Mouse (Mus musculus) testis, adult 2 months (tissue): ENCODE measurements around the gene Dpy19l3. TPM values are rescaled to one million over a fixed set of nuclear protein-coding genes. Genes with fewer than 3 reads are reported as not detected.

Experiments used
- H3K27ac ChIP-seq: fragments of 200-500 bp; 2 replicates; pipeline ENCODE4 v1.5.1; 2012; ENCODE audit warnings: low read depth, low read length; ENCODE audit not compliant: control insufficient read depth, insufficient read depth
- H3K27me3 ChIP-seq: fragments of 200-500 bp; 2 replicates; pipeline ENCODE4 v1.6.1; 2012; ENCODE audit warnings: mild to moderate bottlenecking, low read length, moderate library complexity; ENCODE audit not compliant: control insufficient read depth, insufficient read depth
- H3K36me3 ChIP-seq: fragments of 200-500 bp; 2 replicates; pipeline ENCODE4 v1.6.1; 2012; ENCODE audit warnings: mild to moderate bottlenecking, low read length; ENCODE audit not compliant: control insufficient read depth, insufficient read depth
- H3K4me1 ChIP-seq: fragments of 200-500 bp; 2 replicates; pipeline ENCODE4 v1.6.1; 2012; ENCODE audit warnings: low read length; ENCODE audit not compliant: control insufficient read depth, insufficient read depth
- H3K4me3 ChIP-seq: fragments of 200-500 bp; 2 replicates; pipeline ENCODE4 v1.5.1; 2012; ENCODE audit warnings: low read depth, mild to moderate bottlenecking, low read length, moderate library complexity, mixed read lengths; ENCODE audit not compliant: control insufficient read depth
- CTCF ChIP-seq: fragments of 200-500 bp; IDR thresholded peaks from 2 replicates; pipeline ENCODE4 v1.5.1; 2012; ENCODE audit warnings: low read depth, mild to moderate bottlenecking, inconsistent platforms, low read length, moderate library complexity; ENCODE audit not compliant: control insufficient read depth, insufficient read depth, insufficient replicate concordance
- POLR2A ChIP-seq: fragments of 200-500 bp; IDR thresholded peaks from 2 replicates; pipeline ENCODE4 v1.6.1; 2012; ENCODE audit warnings: low read depth, mild to moderate bottlenecking, inconsistent platforms, low read length, moderate library complexity; ENCODE audit not compliant: control insufficient read depth
- polyA plus RNA-seq: library from polyadenylated mRNA; depleted of rRNA; stranded (reverse); fragments of >200 nt; gene quantifications from 2 replicates; pipeline ENCODE4 v1.2.3, GENCODE M21; 2012

Dpy19l3 gene
- polyA plus RNA-seq, 1 experiment = 4.8 TPM

GRCm38 (mm10) chr7:35708101-35708500 lies 46.2 kb downstream of the Dpy19l3 start:
- TF ChIP-seq POLR2A (no peak), CTCF (no peak)
- no peaks in the 10 kb centered on the region for H3K36me3 ChIP-seq
- no peaks in the 10 kb centered on the region for H3K4me1 ChIP-seq
- H3K27ac ChIP-seq = no peak overlapping the region
- no peak overlapping the region for H3K4me3 ChIP-seq
- no peaks in the 10 kb centered on the region for H3K27me3 ChIP-seq

- no peak overlapping the region for H3K27ac ChIP-seq
- peaks cover 3% of the 10 kb centered on the region for H3K4me1 ChIP-seq
- TF ChIP-seq POLR2A (no peak), CTCF (no peak)
- H3K4me3 ChIP-seq = no peak overlapping the region; the same call in 1 of the 2 replicates
- no peaks in the 10 kb centered on the region for H3K36me3 ChIP-seq
- no peaks in the 10 kb centered on the region for H3K27me3 ChIP-seq
These were observed 55.2 kb downstream of the Dpy19l3 start for GRCm38 (mm10) chr7:35699005-35699404.

- TF ChIP-seq CTCF = no peak
- TF ChIP-seq POLR2A = no peak
- Histone ChIP-seq H3K36me3 (no peaks in the 10 kb centered on the region), H3K4me1 (peaks cover 5% of the 10 kb centered on the region), H3K4me3 (no peak overlapping the region), H3K27ac (no peak overlapping the region), H3K27me3 (no peaks in the 10 kb centered on the region)
These were observed 56.2 kb downstream of the Dpy19l3 start for GRCm38 (mm10) chr7:35698073-35698472.

GRCm38 (mm10) chr7:35692641-35693040 lies 61.6 kb downstream of the Dpy19l3 start:
- Histone ChIP-seq H3K27me3 (no peaks in the 10 kb centered on the region), H3K27ac (no peak overlapping the region), H3K36me3 (no peaks in the 10 kb centered on the region), H3K4me3 (no peak overlapping the region), H3K4me1 (peaks cover 3% of the 10 kb centered on the region)
- TF ChIP-seq POLR2A (no peak), CTCF (no peak)

GRCm38 (mm10) chr7:35692117-35692516 lies 62.1 kb downstream of the Dpy19l3 start:
- Histone ChIP-seq H3K27ac (no peak overlapping the region), H3K27me3 (no peaks in the 10 kb centered on the region), H3K4me3 (no peak overlapping the region), H3K36me3 (no peaks in the 10 kb centered on the region), H3K4me1 (peaks cover 7% of the 10 kb centered on the region)
- TF ChIP-seq CTCF (no peak), POLR2A (no peak)

- Histone ChIP-seq H3K27me3 (no peaks in the 10 kb centered on the region), H3K4me1 (peaks cover 19% of the 10 kb centered on the region), H3K36me3 (no peaks in the 10 kb centered on the region), H3K4me3 (no peak overlapping the region), H3K27ac (no peak overlapping the region; the same call in 1 of the 2 replicates)
- no peak for TF ChIP-seq POLR2A
- no peak for TF ChIP-seq CTCF
These were observed 65.4 kb downstream of the Dpy19l3 start for GRCm38 (mm10) chr7:35688781-35689349.

GRCm38 (mm10) chr7:35688276-35688675 lies 66.0 kb downstream of the Dpy19l3 start:
- no peak for TF ChIP-seq POLR2A
- TF ChIP-seq CTCF = no peak
- Histone ChIP-seq H3K36me3 (no peaks in the 10 kb centered on the region), H3K4me3 (no peak overlapping the region), H3K4me1 (peaks cover 17% of the 10 kb centered on the region), H3K27me3 (no peaks in the 10 kb centered on the region), H3K27ac (peak overlapping the region; percentile 82)

- Histone ChIP-seq H3K27ac (peak overlapping the region; percentile 72), H3K4me3 (no peak overlapping the region; the same call in 1 of the 2 replicates), H3K36me3 (no peaks in the 10 kb centered on the region), H3K4me1 (peaks cover 17% of the 10 kb centered on the region), H3K27me3 (no peaks in the 10 kb centered on the region)
- TF ChIP-seq CTCF = no peak
These were observed 67.0 kb downstream of the Dpy19l3 start for GRCm38 (mm10) chr7:35687229-35687628.

GRCm38 (mm10) chr7:35686756-35687155 lies 67.5 kb downstream of the Dpy19l3 start:
- Histone ChIP-seq H3K27me3 (no peaks in the 10 kb centered on the region), H3K4me3 (peak overlapping the region; percentile 36), H3K36me3 (no peaks in the 10 kb centered on the region), H3K4me1 (peaks cover 17% of the 10 kb centered on the region), H3K27ac (peak overlapping the region; percentile 72)
- TF ChIP-seq CTCF (peak; percentile 94), POLR2A (no peak)
